In genomic region chr4:133005233-133005632, GRCm38 (mm10) we compare ENCODE assay signal across 8 mouse cellular contexts. TPM values are rescaled to one million over a fixed set of nuclear protein-coding genes. Genes with fewer than 3 reads are reported as not detected.
DNase-seq lines count a peak whose midpoint lies in the region; ATAC-seq lines count a peak whose summit lies in the region.

No protein-coding gene starts in this region.

- peak; percentile 86 for DNase-seq in heart, adult 8-10 months (ENCODE audit: low spot score)
- peak; percentile 87 for DNase-seq in NIH3T3 (ENCODE audit: low read depth)
- DNase-seq in cerebellum, postnatal 14 days = peak; percentile 92
- peak; percentile 56 for DNase-seq in gastrocnemius, postnatal 14 days
- DNase-seq in kidney, postnatal 36 days = peak; percentile 74 to 81
- peak; percentile 86 for DNase-seq in splenic B cell, adult 2 months (ENCODE audit: low read depth, low spot score)

- H3K4me3 ChIP-seq in heart, embryonic 11.5 days (ENCODE audit: low read depth, low read length) = no peak overlapping the region

- peaks cover 25% of the 10 kb centered on the region for H3K4me1 ChIP-seq in heart, embryonic 11.5 days (ENCODE audit: control insufficient read depth, insufficient read depth, low read length)

- no peaks in the 10 kb centered on the region for H3K9me3 ChIP-seq in heart, embryonic 11.5 days (replicated peaks; ENCODE audit: control insufficient read depth, low read length)

- H3K4me2 ChIP-seq in heart, embryonic 11.5 days = no peak overlapping the region

- ATAC-seq in heart, embryonic 11.5 days (replicated peaks; ENCODE audit: insufficient number of reproducible peaks, low FRiP score, low TSS enrichment) = no peak
- peak; percentile 70 for ATAC-seq in megakaryocyte progenitor cell, adult 5-6 weeks (replicated peaks; ENCODE audit: poor library complexity)

- H3K27ac ChIP-seq in heart, embryonic 11.5 days (ENCODE audit: low read depth, low read length) = no peak overlapping the region

- H3K27me3 ChIP-seq in heart, embryonic 11.5 days (ENCODE audit: control insufficient read depth, insufficient read depth, low read length) = no peaks in the 10 kb centered on the region
- no peaks in the 10 kb centered on the region for H3K27me3 ChIP-seq in splenic B cell, adult 2 months (ENCODE audit: control insufficient read depth, insufficient read depth, low read length, poor library complexity, severe bottlenecking)

- 7% methylated on average over 3 of the region's 3 CpGs for WGBS in heart, embryonic 11.5 days (ENCODE audit: insufficient replicate concordance)

- no peak overlapping the region for H3K9ac ChIP-seq in heart, embryonic 11.5 days (ENCODE audit: low read depth, low read length)

- H3K36me3 ChIP-seq in heart, embryonic 11.5 days (ENCODE audit: control insufficient read depth, insufficient read depth, low read length) = no peaks in the 10 kb centered on the region
- H3K36me3 ChIP-seq in splenic B cell, adult 2 months (ENCODE audit: control insufficient read depth, insufficient read depth, low read length, poor library complexity, severe bottlenecking) = peaks cover 11% of the 10 kb centered on the region; the same call in 1 of the 2 replicates

- intact Hi-C loops in gastrocnemius, postnatal 14 days (cut with DNase I; ENCODE audit: low total_unique reads) = loop anchor here (1.0 kb wide), 1 partner anchor 62 kb away; no protein-coding TSS in a partner anchor

RNA-seq across cellular contexts. Expression of gene Ahdc1, which starts 5.8 kb away (rescaled TPM):
- total RNA-seq in heart, adult 8-10 months (2022) = 10 to 100 TPM; 37.5 to 52.5 (median 45.0) TPM
- 7.0 and 9.1 TPM in 2 replicates for polyA plus RNA-seq in heart, embryonic 11.5 days (2014; fragmentation: Nextera tagmentation; extraction: Ambion mirVana)
- total RNA-seq in gastrocnemius, postnatal 14 days (2021) = 10 to 100 TPM; 37.1 to 56.1 TPM
- total RNA-seq in megakaryocyte progenitor cell, adult 5-6 weeks (2015) = 4.1 and 5.3 TPM in 2 replicates
- 0.81 and 3.8 TPM in 2 replicates for total RNA-seq in megakaryocyte progenitor cell, adult 5-6 weeks (2017)

RNA-seq across cellular contexts. Expression of gene Fgr, which starts 31.3 kb away (rescaled TPM):
- 1 to 10 TPM in 1 of 4 experiments, under 1 TPM in 3; 0.14 to 2.5 (median 0.49) TPM for total RNA-seq in heart, adult 8-10 months (2022)
- 0.40 and 0.63 TPM in 2 replicates for polyA plus RNA-seq in heart, embryonic 11.5 days (2014; fragmentation: Nextera tagmentation; extraction: Ambion mirVana)
- total RNA-seq in gastrocnemius, postnatal 14 days (2021) = under 1 TPM; 0.10 to 0.16 TPM
- total RNA-seq in megakaryocyte progenitor cell, adult 5-6 weeks (2015) = 3.2 and 3.4 TPM in 2 replicates
- 2.5 and 3.0 TPM in 2 replicates for total RNA-seq in megakaryocyte progenitor cell, adult 5-6 weeks (2017)

Comparison
In these comparisons a context has a peak if more than half of its experiments do, and no peak if none do; other contexts are left out.
1. RNA of gene Ahdc1, which starts 5.8 kb away (total RNA-seq): 37.1 to 56.1 TPM in gastrocnemius, postnatal 14 days and 37.5 to 52.5 TPM in heart, adult 8-10 months; 0.81 to 5.3 TPM in megakaryocyte progenitor cell, adult 5-6 weeks; every median in the first group is over 4 times any median in the second.
2. Peak in every context shown above with its lines, with median percentiles within 50 percentile points of each other: DNase-seq.